Mouse (Mus musculus): Measurements from ENCODE around the gene Kalrn.

DNA sequence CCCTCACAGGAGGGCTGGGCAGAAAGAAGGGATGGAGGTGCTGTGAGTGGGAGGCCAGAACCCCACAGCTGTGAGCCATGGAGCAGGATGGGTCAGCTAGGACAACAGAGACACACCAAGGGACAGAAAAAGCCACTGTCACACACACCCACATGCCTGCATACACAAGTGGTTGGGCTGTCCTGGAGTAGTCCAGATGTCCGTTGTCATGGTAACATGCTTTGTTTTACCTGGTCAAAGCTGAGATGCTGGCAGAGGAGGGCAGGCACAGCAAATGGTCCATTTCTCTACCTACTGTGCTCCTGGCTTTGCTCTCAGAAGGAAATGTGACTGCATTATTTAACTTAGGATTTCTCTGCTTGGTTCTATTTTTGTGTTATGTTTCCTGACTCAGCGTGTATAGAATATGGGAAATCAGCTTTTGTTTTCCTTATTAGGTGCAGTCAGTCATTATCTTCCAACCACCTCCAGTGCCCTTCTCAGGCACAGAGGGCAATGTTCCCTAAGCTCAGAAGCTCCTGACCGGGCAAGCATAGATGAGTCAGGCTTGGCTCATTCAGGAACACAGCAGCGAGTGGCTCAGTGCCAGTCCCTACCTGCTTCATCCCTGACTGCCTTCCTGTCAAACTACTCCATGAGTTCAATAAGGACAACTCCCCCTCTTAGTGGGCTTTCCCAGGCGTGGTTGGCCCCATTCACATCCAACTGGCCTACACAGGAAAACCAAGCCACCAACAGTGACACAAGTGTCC, 183.6 kb downstream of the Kalrn start:
- no peak for TF ChIP-seq GATA1 (IDR thresholded peaks at IDR 0.05; ENCODE audit: borderline replicate concordance, low read length)
- no peak for TF ChIP-seq FLI1 (IDR thresholded peaks at IDR 0.05; ENCODE audit: low read length)

Data from megakaryocyte, embryonic 14.5 days (primary cell).